Mouse (Mus musculus): ENCODE measurements around the gene Derl3.

- TF ChIP-seq CTCF (IDR thresholded peaks at IDR 0.05; ENCODE audit: insufficient read depth, low read depth, low read length), result no peak
- no peak for TF ChIP-seq POLR2A (IDR thresholded peaks at IDR 0.05; ENCODE audit: insufficient read depth, low read depth, low read length)
Observed at GRCm38 (mm10) chr10:75936909-75937667, 43.9 kb downstream of the Derl3 start.

Data from olfactory bulb, adult 2 months (tissue).